Mouse (Mus musculus): ENCODE results near the gene Ccer2. TPM values are rescaled to one million over a fixed set of nuclear protein-coding genes. Genes with fewer than 3 reads are reported as not detected.

Gene Ccer2
- polyA plus RNA-seq, 2 experiments, result 0.24 TPM; not detected in 1

GRCm38 (mm10) chr7:28793834-28794233, 37.9 kb downstream of the Ccer2 start:
- H3K27me3 ChIP-seq (ENCODE audit: control insufficient read depth, insufficient read depth, low read length), result no peaks in the 10 kb centered on the region
- H3K27ac ChIP-seq (replicated peaks; ENCODE audit: low read depth, low read length), result no peak overlapping the region
- H3K4me1 ChIP-seq (ENCODE audit: control insufficient read depth, insufficient read depth, low read length), result peaks cover 8% of the 10 kb centered on the region
- ATAC-seq (ENCODE audit: low FRiP score, low read depth) (no peak), DNase-seq (ENCODE audit: low spot score) (no peak)
- no peak for TF ChIP-seq POLR2A (IDR thresholded peaks at IDR 0.05; ENCODE audit: borderline replicate concordance, extremely low read depth, insufficient read depth, insufficient read length)
- H3K4me2 ChIP-seq (replicated peaks; ENCODE audit: low read depth, low read length, severe bottlenecking), result no peak overlapping the region
- no peak overlapping the region for H3K9ac ChIP-seq (ENCODE audit: low read depth, low read length, severe bottlenecking)
- WGBS, result 48% methylated on average over 2 of the region's 2 CpGs
- H3K4me3 ChIP-seq (replicated peaks; ENCODE audit: low read length), result no peak overlapping the region
- H3K36me3 ChIP-seq (ENCODE audit: control insufficient read depth, insufficient read depth, low read length), result no peaks in the 10 kb centered on the region
- H3K9me3 ChIP-seq (ENCODE audit: control insufficient read depth, low read length), result no peaks in the 10 kb centered on the region

GRCm38 (mm10) chr7:28794496-28794895, 38.5 kb downstream of the Ccer2 start:
- TF ChIP-seq POLR2A (IDR thresholded peaks at IDR 0.05; ENCODE audit: borderline replicate concordance, extremely low read depth, insufficient read depth, insufficient read length), result no peak
- no peak overlapping the region for H3K9ac ChIP-seq (ENCODE audit: low read depth, low read length, severe bottlenecking)
- H3K36me3 ChIP-seq (ENCODE audit: control insufficient read depth, insufficient read depth, low read length), result no peaks in the 10 kb centered on the region
- H3K27me3 ChIP-seq (ENCODE audit: control insufficient read depth, insufficient read depth, low read length), result no peaks in the 10 kb centered on the region
- H3K4me3 ChIP-seq (replicated peaks; ENCODE audit: low read length), result no peak overlapping the region
- H3K4me2 ChIP-seq (replicated peaks; ENCODE audit: low read depth, low read length, severe bottlenecking), result no peak overlapping the region
- ATAC-seq (ENCODE audit: low FRiP score, low read depth), result no peak
- 84% methylated on average over 3 of the region's 3 CpGs for WGBS
- DNase-seq (ENCODE audit: low spot score), result no peak
- peaks cover 3% of the 10 kb centered on the region for H3K4me1 ChIP-seq (ENCODE audit: control insufficient read depth, insufficient read depth, low read length)
- H3K9me3 ChIP-seq (ENCODE audit: control insufficient read depth, low read length), result no peaks in the 10 kb centered on the region
- H3K27ac ChIP-seq (replicated peaks; ENCODE audit: low read depth, low read length), result no peak overlapping the region

GRCm38 (mm10) chr7:28795832-28796231, 39.9 kb downstream of the Ccer2 start:
- no peak overlapping the region for H3K9ac ChIP-seq (ENCODE audit: low read depth, low read length, severe bottlenecking)
- H3K9me3 ChIP-seq (ENCODE audit: control insufficient read depth, low read length), result 0 out of 2 replicates have a peak, but pooled peaks cover 3% of the 10 kb centered on the region
- H3K36me3 ChIP-seq (ENCODE audit: control insufficient read depth, insufficient read depth, low read length), result no peaks in the 10 kb centered on the region
- H3K4me3 ChIP-seq (replicated peaks; ENCODE audit: low read length), result no peak overlapping the region
- ATAC-seq (ENCODE audit: low FRiP score, low read depth) (no peak), DNase-seq (ENCODE audit: low spot score) (no peak)
- no peak for TF ChIP-seq POLR2A (IDR thresholded peaks at IDR 0.05; ENCODE audit: borderline replicate concordance, extremely low read depth, insufficient read depth, insufficient read length)
- no peaks in the 10 kb centered on the region; the same call in 1 of the 2 replicates for H3K4me1 ChIP-seq (ENCODE audit: control insufficient read depth, insufficient read depth, low read length)
- H3K4me2 ChIP-seq (replicated peaks; ENCODE audit: low read depth, low read length, severe bottlenecking), result no peak overlapping the region
- 81% methylated on average over 15 of the region's 15 CpGs for WGBS
- no peak overlapping the region for H3K27ac ChIP-seq (replicated peaks; ENCODE audit: low read depth, low read length)
- no peaks in the 10 kb centered on the region for H3K27me3 ChIP-seq (ENCODE audit: control insufficient read depth, insufficient read depth, low read length)

GRCm38 (mm10) chr7:28796562-28796975, 40.6 kb downstream of the Ccer2 start:
- Histone ChIP-seq H3K27ac (replicated peaks; ENCODE audit: low read depth, low read length) (no peak overlapping the region; the same call in 1 of the 2 replicates), H3K27me3 (ENCODE audit: control insufficient read depth, insufficient read depth, low read length) (no peaks in the 10 kb centered on the region), H3K4me3 (replicated peaks; ENCODE audit: low read length) (no peak overlapping the region; the same call in 1 of the 2 replicates), H3K9me3 (ENCODE audit: control insufficient read depth, low read length) (0 out of 2 replicates have a peak, but pooled peaks cover 3% of the 10 kb centered on the region), H3K4me2 (replicated peaks; ENCODE audit: low read depth, low read length, severe bottlenecking) (peak overlapping the region; percentile 36), H3K36me3 (ENCODE audit: control insufficient read depth, insufficient read depth, low read length) (no peaks in the 10 kb centered on the region), H3K9ac (ENCODE audit: low read depth, low read length, severe bottlenecking) (peak overlapping the region; percentile 39; the same call in 1 of the 2 replicates), H3K4me1 (ENCODE audit: control insufficient read depth, insufficient read depth, low read length) (peaks cover under 1% of the 10 kb centered on the region; the same call in 1 of the 2 replicates)
- no peak for TF ChIP-seq POLR2A (IDR thresholded peaks at IDR 0.05; ENCODE audit: borderline replicate concordance, extremely low read depth, insufficient read depth, insufficient read length)
- DNase-seq (ENCODE audit: low spot score) (no peak), ATAC-seq (ENCODE audit: low FRiP score, low read depth) (peak; percentile 68)
- WGBS, result 17% methylated on average over 32 of the region's 32 CpGs

GRCm38 (mm10) chr7:28799994-28800393, 44.0 kb downstream of the Ccer2 start:
- H3K4me2 ChIP-seq (replicated peaks; ENCODE audit: low read depth, low read length, severe bottlenecking), result no peak overlapping the region
- DNase-seq (ENCODE audit: low spot score), result no peak
- H3K27me3 ChIP-seq (ENCODE audit: control insufficient read depth, insufficient read depth, low read length), result no peaks in the 10 kb centered on the region
- TF ChIP-seq POLR2A (IDR thresholded peaks at IDR 0.05; ENCODE audit: borderline replicate concordance, extremely low read depth, insufficient read depth, insufficient read length), result no peak
- no peak for ATAC-seq (ENCODE audit: low FRiP score, low read depth)
- H3K4me3 ChIP-seq (replicated peaks; ENCODE audit: low read length), result no peak overlapping the region
- no peak overlapping the region for H3K9ac ChIP-seq (ENCODE audit: low read depth, low read length, severe bottlenecking)
- H3K36me3 ChIP-seq (ENCODE audit: control insufficient read depth, insufficient read depth, low read length), result no peaks in the 10 kb centered on the region
- 95% methylated on average over 9 of the region's 9 CpGs for WGBS
- H3K9me3 ChIP-seq (ENCODE audit: control insufficient read depth, low read length), result 0 out of 2 replicates have a peak, but pooled peaks cover 3% of the 10 kb centered on the region
- no peak overlapping the region for H3K27ac ChIP-seq (replicated peaks; ENCODE audit: low read depth, low read length)
- peaks cover 24% of the 10 kb centered on the region for H3K4me1 ChIP-seq (ENCODE audit: control insufficient read depth, insufficient read depth, low read length)
